Mouse (Mus musculus): ENCODE results near the gene Med19.
"Not testable (repeated sequence)": the region's sequence is repeated elsewhere in the genome, so short reads cannot be mapped to it uniquely, and the experiment has no call there.

Gene Med19

GRCm38 (mm10) chr2:84669828-84670568 is 8.2 kb upstream of the Med19 start:
- DNase-seq: peak; percentile 69

- peak; percentile 97 for DNase-seq
Measured at GRCm38 (mm10) chr2:84670569-84670933, 7.7 kb upstream of the Med19 start, which contains the start of gene Selenoh. Selenoh (minus strand) TSS chr2:84670770.

GRCm38 (mm10) chr2:84671535-84671934 is 6.7 kb upstream of the Med19 start:
- DNase-seq: not testable (repeated sequence)

GRCm38 (mm10) chr2:84677270-84677967 is 783 bp upstream of the Med19 start:
- DNase-seq: peak; percentile 56

GRCm38 (mm10) chr2:84679016-84679415 is 814 bp downstream of the Med19 start, which contains the start of gene Tmx2:
Tmx2 (minus strand) TSS chr2:84679140.
- no peak for DNase-seq

- DNase-seq: no peak
Measured at GRCm38 (mm10) chr2:84682605-84683183, 4.5 kb downstream of the Med19 start.

- no peak for DNase-seq
Measured at GRCm38 (mm10) chr2:84688080-84688844, 10.1 kb downstream of the Med19 start.

GRCm38 (mm10) chr2:84690050-84690449 is 11.8 kb downstream of the Med19 start:
- DNase-seq: no peak

GRCm38 (mm10) chr2:84695007-84695695 is 16.9 kb downstream of the Med19 start:
- DNase-seq: no peak

- no peak for DNase-seq
Measured at GRCm38 (mm10) chr2:84703497-84703896, 25.3 kb downstream of the Med19 start.

GRCm38 (mm10) chr2:84704329-84704728 is 26.1 kb downstream of the Med19 start:
- no peak for DNase-seq

GRCm38 (mm10) chr2:84705295-84705694 is 27.1 kb downstream of the Med19 start:
- DNase-seq: no peak

- no peak for DNase-seq
Measured at GRCm38 (mm10) chr2:84707523-84707922, 29.3 kb downstream of the Med19 start.

- DNase-seq: no peak
Measured at GRCm38 (mm10) chr2:84711898-84712297, 33.7 kb downstream of the Med19 start.

- DNase-seq: no peak
Measured at GRCm38 (mm10) chr2:84714422-84714810, 36.2 kb downstream of the Med19 start.

GRCm38 (mm10) chr2:84714811-84715561 is 36.8 kb downstream of the Med19 start, which contains the start of gene Zdhhc5:
Zdhhc5 (minus strand) TSS chr2:84715180.
- peak; percentile 100 for DNase-seq

- DNase-seq: peak; percentile 92
Measured at GRCm38 (mm10) chr2:84715562-84716361, 37.6 kb downstream of the Med19 start.

- no peak for DNase-seq
Measured at GRCm38 (mm10) chr2:84716423-84717355, 38.5 kb downstream of the Med19 start.

- DNase-seq: no peak
Measured at GRCm38 (mm10) chr2:84717357-84717756, 39.2 kb downstream of the Med19 start.

- DNase-seq: no peak
Measured at GRCm38 (mm10) chr2:84720718-84721117, 42.5 kb downstream of the Med19 start.
